Mouse (Mus musculus) fat pad, adult 2 months (tissue): Measurements from ENCODE around the gene Ccdc155.
"Not testable (repeated sequence)": the region's sequence is repeated elsewhere in the genome, so short reads cannot be mapped to it uniquely, and the experiment has no call there.

ENCODE experiments used
- DNase-seq: peaks from one replicate; pipeline ENCODE4 v3.0.0-alpha.2; 2011; ENCODE audit warnings: low read depth, low spot score; ENCODE audit errors: extremely low read depth

The Ccdc155 gene

GRCm38 (mm10) chr7:45191803-45192363, 12.8 kb downstream of the Ccdc155 start:
- no peak for DNase-seq

GRCm38 (mm10) chr7:45191161-45191560, 13.5 kb downstream of the Ccdc155 start:
- DNase-seq: no peak

GRCm38 (mm10) chr7:45190186-45190585, 14.5 kb downstream of the Ccdc155 start:
- DNase-seq: no peak

- DNase-seq: no peak
Measured at GRCm38 (mm10) chr7:45189600-45189999, 15.1 kb downstream of the Ccdc155 start.

GRCm38 (mm10) chr7:45185921-45186320, 18.8 kb downstream of the Ccdc155 start:
- no peak for DNase-seq

GRCm38 (mm10) chr7:45183672-45184071, 21.0 kb downstream of the Ccdc155 start:
- no peak for DNase-seq

GRCm38 (mm10) chr7:45182606-45183005, 22.1 kb downstream of the Ccdc155 start:
- DNase-seq: no peak

- peak; percentile 43 for DNase-seq
Measured at GRCm38 (mm10) chr7:45182199-45182601, 22.5 kb downstream of the Ccdc155 start.

- DNase-seq: no peak
Measured at GRCm38 (mm10) chr7:45181540-45181939, 23.2 kb downstream of the Ccdc155 start.

- DNase-seq: no peak
Measured at GRCm38 (mm10) chr7:45180896-45181477, 23.7 kb downstream of the Ccdc155 start, which contains the start of gene Pth2. Gene Pth2, plus strand, starts transcription at chr7:45180995.

GRCm38 (mm10) chr7:45179469-45179868, 25.2 kb downstream of the Ccdc155 start, which contains the start of gene Gfy:
Gene Gfy, minus strand, starts transcription at chr7:45179569.
- no peak for DNase-seq

- no peak for DNase-seq
Measured at GRCm38 (mm10) chr7:45178550-45178949, 26.1 kb downstream of the Ccdc155 start.

- DNase-seq: no peak
Measured at GRCm38 (mm10) chr7:45176356-45176755, 28.3 kb downstream of the Ccdc155 start.

GRCm38 (mm10) chr7:45175929-45176328, 28.8 kb downstream of the Ccdc155 start:
- DNase-seq: no peak

- DNase-seq: no peak
Measured at GRCm38 (mm10) chr7:45175398-45175797, 29.3 kb downstream of the Ccdc155 start.

- no peak for DNase-seq
Measured at GRCm38 (mm10) chr7:45174567-45175280, 30.0 kb downstream of the Ccdc155 start.

- not testable (repeated sequence) for DNase-seq
Measured at GRCm38 (mm10) chr7:45173772-45174171, 30.9 kb downstream of the Ccdc155 start.

- no peak for DNase-seq
Measured at GRCm38 (mm10) chr7:45172974-45173373, 31.7 kb downstream of the Ccdc155 start.

GRCm38 (mm10) chr7:45169495-45169894, 35.2 kb downstream of the Ccdc155 start:
- no peak for DNase-seq

GRCm38 (mm10) chr7:45168656-45169055, 36.0 kb downstream of the Ccdc155 start:
- no peak for DNase-seq

- DNase-seq: no peak
Measured at GRCm38 (mm10) chr7:45167761-45168445, 36.8 kb downstream of the Ccdc155 start.
